ENCODE assay signal across 8 mouse cellular contexts in the genomic region with DNA sequence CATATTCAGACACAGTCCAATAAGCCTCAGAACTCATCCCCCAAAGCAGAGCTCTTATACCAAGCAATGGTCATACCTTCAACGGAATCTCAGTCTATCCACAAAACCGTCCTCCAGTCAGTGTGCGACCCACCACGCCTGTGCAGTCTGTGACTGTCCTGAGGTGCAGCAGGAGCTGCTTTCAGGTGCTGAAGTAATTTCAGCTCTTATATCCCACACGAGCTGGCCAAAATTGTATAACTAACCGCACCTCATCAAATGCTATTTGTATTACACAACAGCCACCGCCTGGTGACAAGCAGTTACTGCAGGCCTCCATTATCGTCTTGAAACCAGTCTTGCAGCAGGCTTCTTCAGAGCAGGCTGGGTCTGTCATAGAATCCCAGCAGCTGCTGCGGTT. TPM values are rescaled to one million over a fixed set of nuclear protein-coding genes. Genes with fewer than 3 reads are reported as not detected.
DNase-seq lines count a peak whose midpoint lies in the region; ATAC-seq and TF ChIP-seq lines count a peak whose summit lies in the region.

No protein-coding gene starts in this region.

- TF ChIP-seq CTCF in spleen, adult 2 months (IDR thresholded peaks at IDR 0.05; ENCODE audit: extremely low read depth, insufficient read depth, insufficient read length, insufficient replicate concordance): peak; percentile 45; the same call in 1 of the 2 replicates

- peak; percentile 49 for DNase-seq in neural tube, embryonic 11.5 days (ENCODE audit: low spot score)
- no peak for DNase-seq in neural tube, embryonic 10.5 days (ENCODE audit: extremely low spot score, low spot score)
- peak; percentile 59 to 60 for DNase-seq in cerebellum, postnatal 36 days
- peak; percentile 73 for DNase-seq in gastrocnemius, adult 18-20 months (ENCODE audit: low spot score)
- peak; percentile 79 to 92 for DNase-seq in left cerebral cortex, postnatal 14 days (ENCODE audit: low spot score in 2 of 2)
- DNase-seq in mesoderm, embryonic 11.5 days (ENCODE audit: low read depth, low spot score): peak; percentile 35
- peak; percentile 63 to 72 for DNase-seq in spleen, adult 2 months (ENCODE audit: low read depth in 1 of 2, low spot score in 2 of 2)

- no peaks in the 10 kb centered on the region for H3K27me3 ChIP-seq in neural tube, embryonic 11.5 days (ENCODE audit: control insufficient read depth, insufficient read depth, low read length)
- H3K27me3 ChIP-seq in intestine, embryonic 15.5 days (replicated peaks): no peaks in the 10 kb centered on the region
- H3K27me3 ChIP-seq in spleen, adult 2 months (ENCODE audit: control insufficient read depth, insufficient read depth, low read length): no peaks in the 10 kb centered on the region

- H3K4me2 ChIP-seq in neural tube, embryonic 11.5 days (ENCODE audit: low read depth): no peak overlapping the region
- no peak overlapping the region for H3K4me2 ChIP-seq in intestine, embryonic 15.5 days (replicated peaks)

- TF ChIP-seq POLR2A in spleen, adult 2 months (IDR thresholded peaks at IDR 0.05; ENCODE audit: low read depth, low read length): no peak

- no peaks in the 10 kb centered on the region for H3K36me3 ChIP-seq in neural tube, embryonic 11.5 days (ENCODE audit: control insufficient read depth, insufficient read depth, low read length)
- H3K36me3 ChIP-seq in intestine, embryonic 15.5 days: no peaks in the 10 kb centered on the region
- no peaks in the 10 kb centered on the region for H3K36me3 ChIP-seq in spleen, adult 2 months (ENCODE audit: control insufficient read depth, insufficient read depth, low read length)

- intact Hi-C loops in left cerebral cortex, postnatal 14 days (cut with DNase I): loop anchor here (5.0 kb wide), 1 partner anchor 129 kb away; no protein-coding TSS in a partner anchor

- H3K9ac ChIP-seq in neural tube, embryonic 11.5 days (ENCODE audit: low read length): no peak overlapping the region
- H3K9ac ChIP-seq in intestine, embryonic 15.5 days: no peak overlapping the region

- no peak overlapping the region for H3K27ac ChIP-seq in neural tube, embryonic 11.5 days (ENCODE audit: low read depth, low read length)
- no peak overlapping the region for H3K27ac ChIP-seq in intestine, embryonic 15.5 days
- peak overlapping the region; percentile 27; the same call in 1 of the 2 replicates for H3K27ac ChIP-seq in spleen, adult 2 months (ENCODE audit: insufficient read depth, low read length)

- H3K9me3 ChIP-seq in neural tube, embryonic 11.5 days (ENCODE audit: control insufficient read depth, low read length): no peaks in the 10 kb centered on the region
- H3K9me3 ChIP-seq in intestine, embryonic 15.5 days: no peaks in the 10 kb centered on the region

- H3K4me1 ChIP-seq in neural tube, embryonic 11.5 days (ENCODE audit: control insufficient read depth, insufficient read depth, low read length): no peaks in the 10 kb centered on the region
- 0 out of 2 replicates have a peak, but pooled peaks cover 6% of the 10 kb centered on the region for H3K4me1 ChIP-seq in intestine, embryonic 15.5 days (replicated peaks)
- peaks cover 18% of the 10 kb centered on the region for H3K4me1 ChIP-seq in spleen, adult 2 months (ENCODE audit: control insufficient read depth, insufficient read depth, insufficient read length)

- no peak overlapping the region for H3K4me3 ChIP-seq in neural tube, embryonic 11.5 days (ENCODE audit: low read depth, low read length)
- no peak overlapping the region for H3K4me3 ChIP-seq in intestine, embryonic 15.5 days (replicated peaks)
- peak overlapping the region; percentile 38; the same call in 1 of the 2 replicates for H3K4me3 ChIP-seq in spleen, adult 2 months (ENCODE audit: extremely low read depth, insufficient read depth, insufficient read length)

- ATAC-seq in neural tube, embryonic 11.5 days (ENCODE audit: insufficient read depth, low FRiP score, low TSS enrichment): no peak
- ATAC-seq in intestine, embryonic 15.5 days: peak; percentile 46; the same call in 1 of the 2 replicates

- 60% methylated on average over 9 of the region's 9 CpGs for WGBS in neural tube, embryonic 11.5 days
- 48% methylated on average over 9 of the region's 9 CpGs for WGBS in intestine, embryonic 15.5 days
- 14% methylated on average over 9 of the region's 9 CpGs for WGBS in spleen, adult 2 months

RNA-seq across cellular contexts. Expression of a gene that starts 33.6 kb away (rescaled TPM):
- 13.3 and 17.6 TPM in 2 replicates for polyA plus RNA-seq in neural tube, embryonic 11.5 days (2014; fragmentation: Nextera tagmentation; extraction: Ambion mirVana)
- total RNA-seq in gastrocnemius, adult 18-20 months (2021): 10 to 100 TPM in 1 of 2 experiments, 1 to 10 TPM in 1; 9.4 to 12.9 TPM
- 12.8 and 13.0 TPM in 2 replicates for polyA plus RNA-seq in intestine, embryonic 15.5 days (2015; fragmentation: Nextera tagmentation; extraction: Ambion mirVana)
- 100 to 1,000 TPM; 125 to 132 TPM for total RNA-seq in left cerebral cortex, postnatal 14 days (2021)
- polyA plus RNA-seq in spleen, adult 2 months (2012; rRNA removed): 18.7 and 20.6 TPM in 2 replicates
